14 mouse cellular contexts compared by ENCODE assay signal in genomic region chr11:90824761-90825160, GRCm38 (mm10).
"Had no signal": no experiment of that assay in that cellular context is flagged by ENCODE, and none has a peak within 500 bp of the region (broad histone marks: within the 10 kb centered on the region; RNA-seq: fewer than 3 reads in every experiment).

No protein-coding gene starts in this region.

- DNase-seq: kidney, postnatal 25 days; layer of hippocampus, adult 9-11 months; layer of hippocampus, postnatal 36 days; lung, embryonic 14.5 days; lung, postnatal 10 days; lung, postnatal 4 days; right cerebral cortex, postnatal 14 days; thymus, postnatal 4 days had no signal

- H3K36me3 ChIP-seq: limb, embryonic 15.5 days; liver, embryonic 12.5 days had no signal

- H3K27me3 ChIP-seq: limb, embryonic 15.5 days; liver, embryonic 12.5 days; megakaryocyte, embryonic 14.5 days had no signal

- H3K4me3 ChIP-seq: limb, embryonic 15.5 days; liver, embryonic 12.5 days; megakaryocyte, embryonic 14.5 days had no signal

- H3K4me2 ChIP-seq: limb, embryonic 15.5 days; liver, embryonic 12.5 days; lung, embryonic 14.5 days; midbrain, embryonic 11.5 days had no signal

- H3K4me1 ChIP-seq: limb, embryonic 15.5 days; liver, embryonic 12.5 days; megakaryocyte, embryonic 14.5 days had no signal

- H3K9me3 ChIP-seq: limb, embryonic 15.5 days; liver, embryonic 12.5 days; megakaryocyte, embryonic 14.5 days had no signal

- H3K9ac ChIP-seq: limb, embryonic 15.5 days; liver, embryonic 12.5 days; lung, embryonic 14.5 days had no signal

- H3K27ac ChIP-seq: limb, embryonic 15.5 days; liver, embryonic 12.5 days; stomach, postnatal 0 days had no signal

- ATAC-seq: intestine, embryonic 16.5 days; liver, embryonic 12.5 days had no signal
